In genomic region chr7:47131840-47132179, GRCm38 (mm10) we compare ENCODE assay signal across 10 mouse cellular contexts. TPM values are rescaled to one million over a fixed set of nuclear protein-coding genes. Genes with fewer than 3 reads are reported as not detected.
DNase-seq lines count a peak whose midpoint lies in the region; ATAC-seq and TF ChIP-seq lines count a peak whose summit lies in the region.
"Had no signal": no experiment of that assay in that cellular context is flagged by ENCODE, and none has a peak within 500 bp of the region (broad histone marks: within the 10 kb centered on the region; RNA-seq: fewer than 3 reads in every experiment).

No protein-coding gene starts in this region.

- H3K9me3 ChIP-seq in kidney, embryonic 15.5 days (replicated peaks) = no peaks in the 10 kb centered on the region
- no peaks in the 10 kb centered on the region for H3K9me3 ChIP-seq in embryonic facial prominence, embryonic 13.5 days
- H3K9me3 ChIP-seq in intestine, embryonic 14.5 days (ENCODE audit: control insufficient read depth, low read length) = no peaks in the 10 kb centered on the region
- no peaks in the 10 kb centered on the region for H3K9me3 ChIP-seq in midbrain, postnatal 0 days (ENCODE audit: low read length)

- WGBS in kidney, embryonic 15.5 days = 2% methylated on average over 15 of the region's 15 CpGs
- under 1% methylated on average over 15 of the region's 15 CpGs for whole genome bisulfite sequencing in embryonic facial prominence, embryonic 13.5 days
- WGBS in intestine, embryonic 14.5 days = 3% methylated on average over 15 of the region's 15 CpGs
- WGBS in midbrain, postnatal 0 days = 0% methylated on average over 13 of the region's 15 CpGs

- peak overlapping the region; percentile 97 for H3K4me2 ChIP-seq in kidney, embryonic 15.5 days
- H3K4me2 ChIP-seq in embryonic facial prominence, embryonic 13.5 days = peak overlapping the region; percentile 100
- peak overlapping the region; percentile 100 for H3K4me2 ChIP-seq in intestine, embryonic 14.5 days (ENCODE audit: low read length)
- peak overlapping the region; percentile 77 for H3K4me2 ChIP-seq in midbrain, postnatal 0 days (ENCODE audit: low read depth, low read length, poor library complexity, severe bottlenecking)

- H3K9ac ChIP-seq in kidney, embryonic 15.5 days = peak overlapping the region; percentile 44
- H3K9ac ChIP-seq in embryonic facial prominence, embryonic 13.5 days = peak overlapping the region; percentile 71
- peak overlapping the region; percentile 45; the same call in 1 of the 2 replicates for H3K9ac ChIP-seq in intestine, embryonic 14.5 days (ENCODE audit: low read length)
- peak overlapping the region; percentile 75 for H3K9ac ChIP-seq in midbrain, postnatal 0 days (replicated peaks; ENCODE audit: low read length, poor library complexity, severe bottlenecking)

- H3K4me1 ChIP-seq in kidney, embryonic 15.5 days = peaks cover 21% of the 10 kb centered on the region
- peaks cover 13% of the 10 kb centered on the region for H3K4me1 ChIP-seq in embryonic facial prominence, embryonic 13.5 days
- H3K4me1 ChIP-seq in intestine, embryonic 14.5 days (replicated peaks; ENCODE audit: control insufficient read depth, insufficient read depth, low read length) = peaks cover 5% of the 10 kb centered on the region
- no peaks in the 10 kb centered on the region; the same call in 1 of the 2 replicates for H3K4me1 ChIP-seq in midbrain, postnatal 0 days (ENCODE audit: insufficient read depth, low read length)

- peaks cover 62% of the 10 kb centered on the region for H3K27me3 ChIP-seq in kidney, embryonic 15.5 days
- peaks cover 73% of the 10 kb centered on the region for H3K27me3 ChIP-seq in embryonic facial prominence, embryonic 13.5 days
- peaks cover 56% of the 10 kb centered on the region for H3K27me3 ChIP-seq in intestine, embryonic 14.5 days (replicated peaks; ENCODE audit: control insufficient read depth, insufficient read depth, low read length)
- H3K27me3 ChIP-seq in midbrain, postnatal 0 days (ENCODE audit: insufficient read depth, low read length) = no peaks in the 10 kb centered on the region

- H3K4me3 ChIP-seq in kidney, embryonic 15.5 days (replicated peaks) = peak overlapping the region; percentile 61
- H3K4me3 ChIP-seq in embryonic facial prominence, embryonic 13.5 days = peak overlapping the region; percentile 64
- peak overlapping the region; percentile 51 for H3K4me3 ChIP-seq in intestine, embryonic 14.5 days (ENCODE audit: low read depth, low read length)
- H3K4me3 ChIP-seq in midbrain, postnatal 0 days (ENCODE audit: low read depth, low read length) = peak overlapping the region; percentile 67

- no peak for TF ChIP-seq CTCF in midbrain, postnatal 0 days (IDR thresholded peaks at IDR 0.05)

- ATAC-seq in kidney, embryonic 15.5 days (replicated peaks; ENCODE audit: low FRiP score) = peak; percentile 6; the same call in 1 of the 2 replicates
- ATAC-seq in embryonic facial prominence, embryonic 13.5 days (ENCODE audit: insufficient number of reproducible peaks, insufficient read depth, low FRiP score, low TSS enrichment, low read depth) = no peak
- ATAC-seq in intestine, embryonic 14.5 days (replicated peaks; ENCODE audit: low FRiP score, low TSS enrichment, low read depth) = peak; percentile 37
- ATAC-seq in midbrain, postnatal 0 days (ENCODE audit: low FRiP score) = peak; percentile 28

- no peak overlapping the region for H3K27ac ChIP-seq in kidney, embryonic 15.5 days
- no peak overlapping the region for H3K27ac ChIP-seq in embryonic facial prominence, embryonic 13.5 days
- no peak overlapping the region for H3K27ac ChIP-seq in intestine, embryonic 14.5 days (ENCODE audit: low read depth)
- peak overlapping the region; percentile 90 for H3K27ac ChIP-seq in midbrain, postnatal 0 days (ENCODE audit: low read depth, low read length)

- no peaks in the 10 kb centered on the region for H3K36me3 ChIP-seq in kidney, embryonic 15.5 days
- H3K36me3 ChIP-seq in embryonic facial prominence, embryonic 13.5 days = no peaks in the 10 kb centered on the region
- no peaks in the 10 kb centered on the region for H3K36me3 ChIP-seq in intestine, embryonic 14.5 days (ENCODE audit: control insufficient read depth, insufficient read depth, low read length)
- H3K36me3 ChIP-seq in midbrain, postnatal 0 days (ENCODE audit: insufficient read depth, low read length) = no peaks in the 10 kb centered on the region

- DNase-seq in kidney, postnatal 4 days = no peak
- DNase-seq in intestine, embryonic 14.5 days (ENCODE audit: low spot score) = peak; percentile 57
- DNase-seq in midbrain, postnatal 0 days (ENCODE audit: low spot score) = peak; percentile 42
- DNase-seq in spleen, adult 18-20 months = no peak
- no peak for DNase-seq in urinary bladder, adult 2 months (ENCODE audit: low spot score)
- no peak for DNase-seq in urinary bladder, postnatal 4 days (ENCODE audit: low spot score in 2 of 2)

RNA-seq across cellular contexts. Expression of gene Ptpn5, which starts 1.7 kb away (rescaled TPM):
- polyA plus RNA-seq in kidney, embryonic 15.5 days (2015; fragmentation: Nextera tagmentation; extraction: Ambion mirVana) = 0.66 and 0.92 TPM in 2 replicates
- 0.61 and 1.5 TPM in 2 replicates for polyA plus RNA-seq in embryonic facial prominence, embryonic 13.5 days (2015; fragmentation: Nextera tagmentation; extraction: Ambion mirVana)
- polyA plus RNA-seq in intestine, embryonic 14.5 days (2014; fragmentation: Nextera tagmentation; extraction: Ambion mirVana) = 2.1 and 2.3 TPM in 2 replicates
- 114 and 124 TPM in 2 replicates for total RNA-seq in midbrain, postnatal 0 days (2014; rRNA removed)
- polyA plus RNA-seq in midbrain, postnatal 0 days (2015; fragmentation: Nextera tagmentation; extraction: Ambion mirVana) = 187 and 195 TPM in 2 replicates
- 0.08 and 0.24 TPM in 2 replicates for polyA plus RNA-seq in urinary bladder, adult 2 months (2012; rRNA removed)
- total RNA-seq: MEL; monocyte, adult 5-6 weeks had no signal

Comparison
In these comparisons a context has a peak if more than half of its experiments do, and no peak if none do; other contexts are left out.
1. DNase-seq: peak in intestine, embryonic 14.5 days (single experiment) and midbrain, postnatal 0 days (single experiment); none in kidney, postnatal 4 days (0 of 2), spleen, adult 18-20 months (0 of 2), urinary bladder, adult 2 months (single experiment) and urinary bladder, postnatal 4 days (0 of 2).
2. RNA of gene Ptpn5, which starts 1.7 kb away (polyA plus RNA-seq): 187 to 195 TPM in midbrain, postnatal 0 days; 2.1 to 2.3 TPM in intestine, embryonic 14.5 days, 0.61 to 1.5 TPM in embryonic facial prominence, embryonic 13.5 days, 0.66 to 0.92 TPM in kidney, embryonic 15.5 days and 0.08 to 0.24 TPM in urinary bladder, adult 2 months; every median in the first group is over 10 times any median in the second.
3. Peak in every context shown above with its lines, with median percentiles within 50 percentile points of each other: H3K4me2 ChIP-seq, H3K4me3 ChIP-seq and H3K9ac ChIP-seq.